Mouse (Mus musculus) testis, adult 2 months (tissue): ENCODE data around the gene Gm12216. TPM values are rescaled to one million over a fixed set of nuclear protein-coding genes. Genes with fewer than 3 reads are reported as not detected.

ENCODE experiments used
- H3K27ac ChIP-seq: fragments of 200-500 bp; 2 replicates; pipeline ENCODE4 v1.5.1; 2012; ENCODE audit warnings: low read depth, low read length; ENCODE audit not compliant: control insufficient read depth, insufficient read depth
- H3K27me3 ChIP-seq: fragments of 200-500 bp; 2 replicates; pipeline ENCODE4 v1.6.1; 2012; ENCODE audit warnings: mild to moderate bottlenecking, low read length, moderate library complexity; ENCODE audit not compliant: control insufficient read depth, insufficient read depth
- H3K36me3 ChIP-seq: fragments of 200-500 bp; 2 replicates; pipeline ENCODE4 v1.6.1; 2012; ENCODE audit warnings: mild to moderate bottlenecking, low read length; ENCODE audit not compliant: control insufficient read depth, insufficient read depth
- H3K4me1 ChIP-seq: fragments of 200-500 bp; 2 replicates; pipeline ENCODE4 v1.6.1; 2012; ENCODE audit warnings: low read length; ENCODE audit not compliant: control insufficient read depth, insufficient read depth
- H3K4me3 ChIP-seq: fragments of 200-500 bp; 2 replicates; pipeline ENCODE4 v1.5.1; 2012; ENCODE audit warnings: low read depth, mild to moderate bottlenecking, low read length, moderate library complexity, mixed read lengths; ENCODE audit not compliant: control insufficient read depth
- CTCF ChIP-seq: fragments of 200-500 bp; IDR thresholded peaks from 2 replicates; pipeline ENCODE4 v1.5.1; 2012; ENCODE audit warnings: low read depth, mild to moderate bottlenecking, inconsistent platforms, low read length, moderate library complexity; ENCODE audit not compliant: control insufficient read depth, insufficient read depth, insufficient replicate concordance
- POLR2A ChIP-seq: fragments of 200-500 bp; IDR thresholded peaks from 2 replicates; pipeline ENCODE4 v1.6.1; 2012; ENCODE audit warnings: low read depth, mild to moderate bottlenecking, inconsistent platforms, low read length, moderate library complexity; ENCODE audit not compliant: control insufficient read depth
- polyA plus RNA-seq: library from polyadenylated mRNA; depleted of rRNA; stranded (reverse); fragments of >200 nt; gene quantifications from 2 replicates; pipeline ENCODE4 v1.2.3, GENCODE M21; 2012

Gm12216 gene
- polyA plus RNA-seq, 1 experiment: 0.91 TPM

- TF ChIP-seq CTCF (no peak), POLR2A (no peak)
- Histone ChIP-seq H3K36me3 (no peaks in the 10 kb centered on the region), H3K4me3 (no peak overlapping the region), H3K4me1 (no peaks in the 10 kb centered on the region), H3K27ac (no peak overlapping the region), H3K27me3 (no peaks in the 10 kb centered on the region)
These were observed 21.3 kb downstream of the Gm12216 start for GRCm38 (mm10) chr11:53837731-53838130.

DNA sequence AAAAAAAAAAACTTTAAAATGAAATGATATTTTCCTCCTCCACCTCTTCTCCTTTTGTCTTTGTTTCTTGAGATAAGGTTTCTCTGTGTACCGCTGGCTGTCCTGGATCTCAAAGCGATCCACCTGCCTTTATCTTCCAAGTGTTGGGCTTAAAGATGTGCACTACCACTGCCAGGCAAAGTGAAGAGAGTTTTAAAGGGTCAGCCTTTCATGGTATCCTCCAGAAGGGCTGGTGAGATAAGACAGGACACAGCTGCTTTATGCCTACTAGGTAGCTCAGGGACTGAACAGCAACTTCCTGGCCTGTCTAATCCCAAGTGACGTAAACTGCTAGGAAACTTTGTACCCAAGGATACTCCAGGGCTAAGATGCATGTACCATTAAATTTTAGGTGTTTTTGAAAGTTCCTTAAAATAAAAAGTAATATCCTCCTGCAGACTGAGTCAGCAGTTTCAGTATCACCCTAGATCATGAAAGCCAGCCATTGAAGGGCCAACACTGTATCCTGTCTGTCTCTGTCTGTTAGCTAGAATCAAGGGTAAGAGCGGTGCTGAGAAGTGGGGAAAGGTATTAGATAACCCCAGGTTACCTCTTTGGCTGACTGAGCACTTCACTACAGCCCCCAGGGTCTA, 23.6 kb downstream of the Gm12216 start:
- Histone ChIP-seq H3K27ac (no peak overlapping the region), H3K4me3 (no peak overlapping the region), H3K4me1 (no peaks in the 10 kb centered on the region), H3K27me3 (no peaks in the 10 kb centered on the region), H3K36me3 (no peaks in the 10 kb centered on the region)
- TF ChIP-seq CTCF (no peak), POLR2A (no peak)

DNA sequence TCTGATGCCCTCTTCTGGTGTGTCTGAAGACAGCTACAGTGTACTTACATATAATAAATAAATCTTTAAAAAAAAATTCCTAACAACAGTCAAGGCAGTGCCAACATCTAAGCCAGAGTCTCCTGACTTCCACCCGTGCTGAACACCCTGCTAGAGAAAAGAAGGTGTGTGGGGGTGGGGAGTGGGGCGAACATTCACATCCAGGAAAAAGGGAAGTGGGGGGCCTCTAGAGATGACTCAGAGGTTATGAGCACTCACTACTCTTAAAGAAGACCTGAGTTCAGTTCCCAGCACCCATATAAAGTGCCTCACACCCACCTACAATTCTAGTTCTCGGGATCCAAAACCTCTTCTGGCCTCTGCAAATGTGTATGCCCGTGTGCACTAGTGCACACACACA, 33.6 kb downstream of the Gm12216 start:
- no peaks in the 10 kb centered on the region for H3K4me1 ChIP-seq
- TF ChIP-seq CTCF (no peak), POLR2A (no peak)
- H3K27ac ChIP-seq: no peak overlapping the region
- H3K36me3 ChIP-seq: no peaks in the 10 kb centered on the region
- no peak overlapping the region for H3K4me3 ChIP-seq
- no peaks in the 10 kb centered on the region for H3K27me3 ChIP-seq

- Histone ChIP-seq H3K4me3 (no peak overlapping the region), H3K4me1 (no peaks in the 10 kb centered on the region), H3K27me3 (no peaks in the 10 kb centered on the region), H3K27ac (no peak overlapping the region), H3K36me3 (no peaks in the 10 kb centered on the region)
- no peak for TF ChIP-seq POLR2A
- no peak for TF ChIP-seq CTCF
These were observed 37.1 kb downstream of the Gm12216 start for GRCm38 (mm10) chr11:53821945-53822338.

DNA sequence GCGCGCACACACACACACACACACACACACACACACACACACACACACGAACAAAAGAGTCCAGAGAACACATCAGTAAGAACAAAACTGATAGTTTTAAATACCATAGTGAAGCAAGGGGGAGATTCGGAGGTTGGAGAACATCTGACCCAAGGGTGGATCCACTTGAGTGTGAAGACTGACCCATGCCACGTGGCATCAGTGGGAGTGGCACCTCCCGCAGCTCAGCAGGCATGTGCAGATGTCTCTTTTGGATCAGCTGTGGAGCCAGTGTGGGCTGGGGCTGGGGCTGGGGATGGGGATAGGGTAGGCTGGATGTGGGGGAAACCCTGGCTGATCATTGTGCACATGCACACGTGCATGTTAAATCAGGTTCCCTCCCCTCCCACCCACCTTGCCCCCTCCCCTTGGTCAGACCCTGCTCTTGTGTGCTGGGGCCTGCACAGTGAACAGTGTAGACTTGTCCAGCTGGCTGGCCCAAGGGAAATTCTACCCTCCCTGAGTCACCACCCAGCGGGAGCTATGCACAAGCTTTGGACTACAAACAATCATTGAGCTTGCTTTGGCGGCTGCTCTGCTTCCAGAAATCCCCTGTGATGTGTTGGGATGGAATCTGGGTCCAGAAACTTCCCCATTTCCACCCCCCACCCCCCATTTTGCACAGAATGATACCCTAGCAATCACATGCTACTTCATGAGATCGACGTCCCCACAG, 37.7 kb downstream of the Gm12216 start:
- TF ChIP-seq CTCF (no peak), POLR2A (no peak)
- H3K27ac ChIP-seq: no peak overlapping the region
- no peaks in the 10 kb centered on the region for H3K4me1 ChIP-seq
- H3K4me3 ChIP-seq: no peak overlapping the region
- H3K27me3 ChIP-seq: no peaks in the 10 kb centered on the region
- no peaks in the 10 kb centered on the region for H3K36me3 ChIP-seq

DNA sequence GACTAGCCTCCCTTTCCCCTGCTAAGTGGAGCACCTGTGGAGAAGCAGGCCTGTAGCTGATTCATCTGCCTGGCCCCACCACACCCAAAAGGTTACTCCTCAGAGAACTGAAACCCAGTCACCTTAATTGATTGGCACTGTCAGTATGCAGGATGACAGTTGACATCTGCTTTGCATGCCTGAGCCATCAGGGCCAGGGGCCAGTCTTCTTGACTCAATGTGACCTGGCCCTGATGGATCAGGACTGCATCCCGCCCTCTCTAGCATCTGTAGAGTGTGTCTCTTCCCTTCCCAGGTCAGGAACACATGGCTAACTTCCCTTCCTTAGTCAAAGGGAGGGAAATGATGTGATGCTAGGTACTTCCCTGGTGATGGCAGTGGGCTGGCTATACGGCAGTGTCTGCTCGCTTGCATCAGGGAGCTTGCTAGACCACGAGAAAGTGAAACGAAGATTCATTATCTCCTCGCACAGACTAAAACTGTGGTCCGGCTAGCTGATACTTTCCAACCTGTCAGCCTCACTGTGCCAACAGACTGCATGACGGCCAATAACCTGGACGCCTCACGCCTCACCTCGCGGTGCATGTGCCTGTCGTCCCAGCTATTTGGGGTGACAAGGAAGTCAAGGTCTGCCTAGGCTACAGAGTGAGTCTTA, 38.4 kb downstream of the Gm12216 start:
- no peaks in the 10 kb centered on the region for H3K4me1 ChIP-seq
- H3K4me3 ChIP-seq: no peak overlapping the region
- no peaks in the 10 kb centered on the region for H3K27me3 ChIP-seq
- H3K36me3 ChIP-seq: no peaks in the 10 kb centered on the region
- H3K27ac ChIP-seq: no peak overlapping the region
- TF ChIP-seq POLR2A: no peak
- no peak for TF ChIP-seq CTCF

DNA sequence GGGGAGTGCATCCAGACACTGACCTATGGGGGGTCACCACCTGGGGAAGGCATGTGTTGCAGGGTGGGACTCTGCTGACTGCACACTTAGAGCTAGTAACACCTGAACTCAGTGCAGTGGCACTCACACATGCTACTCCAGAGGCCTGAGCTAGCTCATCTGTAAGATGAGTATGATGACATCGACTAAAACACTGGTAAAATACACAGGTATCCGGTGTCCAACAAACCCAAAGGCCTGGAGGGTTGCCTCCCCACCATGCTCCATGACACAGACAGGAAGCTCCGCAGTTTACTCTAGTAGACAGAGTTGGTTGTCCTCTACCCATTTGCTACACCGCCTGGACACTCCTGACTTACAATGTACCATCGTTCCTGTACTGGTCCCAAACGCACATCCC, 39.5 kb downstream of the Gm12216 start:
- Histone ChIP-seq H3K4me1 (no peaks in the 10 kb centered on the region), H3K27ac (no peak overlapping the region), H3K4me3 (no peak overlapping the region), H3K36me3 (no peaks in the 10 kb centered on the region), H3K27me3 (no peaks in the 10 kb centered on the region)
- TF ChIP-seq POLR2A (no peak), CTCF (no peak)
